Mouse (Mus musculus): ENCODE measurements around the gene Eps8l2. TPM values are rescaled to one million over a fixed set of nuclear protein-coding genes. Genes with fewer than 3 reads are reported as not detected.

Gene Eps8l2
- polyA plus RNA-seq, 1 experiment from 2014 or later: 22.2 TPM

DNA sequence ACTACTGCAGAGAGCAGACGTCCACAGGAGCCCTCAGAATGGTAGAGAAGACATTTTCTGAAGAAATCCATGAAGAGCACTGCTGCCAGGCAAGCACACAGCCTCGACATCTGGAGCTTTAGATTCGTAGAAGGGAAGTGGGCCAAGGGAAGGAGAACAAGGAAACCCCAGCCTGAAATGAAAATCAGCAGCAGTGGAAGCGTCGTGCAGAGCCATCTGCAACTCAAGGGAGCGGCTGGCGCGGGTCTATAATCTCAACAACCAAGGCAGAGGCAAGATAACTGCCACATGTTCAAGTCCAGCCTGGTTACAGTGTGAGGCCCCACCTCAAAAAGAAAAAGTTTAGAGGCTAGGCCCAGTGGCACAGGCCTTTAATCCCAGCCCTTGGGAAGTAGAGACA is 23.6 kb upstream of the Eps8l2 start:
- H3K27me3 ChIP-seq (ENCODE audit: insufficient read depth, low read length): no peaks in the 10 kb centered on the region
- no peak overlapping the region for H3K27ac ChIP-seq (ENCODE audit: low read depth)
- no peak overlapping the region for H3K9ac ChIP-seq (replicated peaks)
- 80% methylated on average over 8 of the region's 8 CpGs for WGBS (ENCODE audit: insufficient replicate concordance)
- no peaks in the 10 kb centered on the region for H3K9me3 ChIP-seq (ENCODE audit: low read length)
- DNase-seq (no peak), ATAC-seq (no peak)
- H3K4me3 ChIP-seq (ENCODE audit: low read depth, low read length): no peak overlapping the region
- no peak for TF ChIP-seq CTCF (IDR thresholded peaks at IDR 0.05; ENCODE audit: low read depth)
- TF ChIP-seq EP300 (IDR thresholded peaks at IDR 0.05; ENCODE audit: low read depth): no peak
- H3K4me1 ChIP-seq (ENCODE audit: insufficient read depth): no peaks in the 10 kb centered on the region
- H3K4me2 ChIP-seq (ENCODE audit: low read depth, low read length): no peak overlapping the region
- H3K36me3 ChIP-seq (replicated peaks; ENCODE audit: insufficient read depth, low read length): peaks cover 66% of the 10 kb centered on the region

DNA sequence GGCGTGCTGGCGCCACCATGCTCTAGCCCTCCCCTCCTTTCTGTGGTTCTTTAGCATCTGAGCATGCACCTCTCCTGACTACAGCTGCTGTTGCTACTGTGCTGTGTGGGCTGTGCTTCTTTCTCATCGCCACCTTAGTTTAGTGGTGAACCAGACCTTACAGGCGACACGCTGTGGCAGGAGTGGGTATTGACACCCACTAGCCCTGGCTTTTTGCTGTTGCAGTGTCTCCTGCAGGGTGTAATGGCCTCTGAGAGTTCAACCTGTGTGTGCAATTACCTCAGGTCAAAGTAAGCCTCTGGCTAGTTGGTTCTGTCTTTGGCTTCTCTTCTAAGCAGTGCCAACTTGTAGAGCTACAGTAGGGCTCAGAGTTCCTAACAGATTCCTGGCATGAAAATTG is 22.7 kb upstream of the Eps8l2 start:
- H3K4me1 ChIP-seq (ENCODE audit: insufficient read depth): no peaks in the 10 kb centered on the region
- 72% methylated on average over 5 of the region's 5 CpGs for WGBS (ENCODE audit: insufficient replicate concordance)
- H3K27ac ChIP-seq (ENCODE audit: low read depth): no peak overlapping the region
- H3K4me2 ChIP-seq (ENCODE audit: low read depth, low read length): no peak overlapping the region
- TF ChIP-seq CTCF (IDR thresholded peaks at IDR 0.05; ENCODE audit: low read depth) (peak; percentile 72), EP300 (IDR thresholded peaks at IDR 0.05; ENCODE audit: low read depth) (no peak)
- peaks cover 61% of the 10 kb centered on the region for H3K36me3 ChIP-seq (replicated peaks; ENCODE audit: insufficient read depth, low read length)
- H3K9me3 ChIP-seq (ENCODE audit: low read length): no peaks in the 10 kb centered on the region
- ATAC-seq (peak; percentile 72), DNase-seq (peak; percentile 54)
- H3K27me3 ChIP-seq (ENCODE audit: insufficient read depth, low read length): no peaks in the 10 kb centered on the region
- H3K9ac ChIP-seq (replicated peaks): no peak overlapping the region
- H3K4me3 ChIP-seq (ENCODE audit: low read depth, low read length): no peak overlapping the region

DNA sequence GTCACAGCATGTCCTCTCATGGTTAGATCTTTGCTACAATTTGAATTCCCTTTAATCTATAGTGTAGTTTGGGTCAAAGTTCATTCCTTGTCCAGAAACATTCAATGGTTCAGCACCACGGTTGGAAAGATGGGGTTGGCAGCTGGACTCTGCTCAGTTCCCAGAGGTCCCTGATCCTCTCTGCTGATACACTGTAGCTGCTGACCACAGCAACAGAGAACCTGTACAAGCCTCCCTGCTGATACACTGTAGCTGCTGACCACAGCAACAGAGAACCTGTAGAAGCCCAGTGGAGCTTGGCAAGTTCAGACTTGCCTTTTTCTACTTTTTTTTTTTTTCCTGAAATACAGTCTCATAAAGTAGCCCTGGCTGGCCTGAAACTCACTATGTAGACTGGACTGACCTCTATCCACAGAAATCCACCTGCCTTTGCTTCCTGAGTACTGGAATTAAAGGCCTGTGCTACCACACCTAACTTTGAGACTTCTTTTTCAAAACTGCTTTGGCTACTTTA is 21.0 kb upstream of the Eps8l2 start:
- Histone ChIP-seq H3K4me1 (ENCODE audit: insufficient read depth) (no peaks in the 10 kb centered on the region), H3K27ac (ENCODE audit: low read depth) (no peak overlapping the region), H3K4me2 (ENCODE audit: low read depth, low read length) (no peak overlapping the region), H3K9ac (replicated peaks) (no peak overlapping the region), H3K36me3 (replicated peaks; ENCODE audit: insufficient read depth, low read length) (peaks cover 64% of the 10 kb centered on the region), H3K4me3 (ENCODE audit: low read depth, low read length) (no peak overlapping the region), H3K27me3 (ENCODE audit: insufficient read depth, low read length) (no peaks in the 10 kb centered on the region), H3K9me3 (ENCODE audit: low read length) (no peaks in the 10 kb centered on the region)
- 58% methylated on average over 1 of the region's 1 CpGs for WGBS (ENCODE audit: insufficient replicate concordance)
- TF ChIP-seq EP300 (IDR thresholded peaks at IDR 0.05; ENCODE audit: low read depth) (no peak), CTCF (IDR thresholded peaks at IDR 0.05; ENCODE audit: low read depth) (no peak)
- DNase-seq (no peak), ATAC-seq (no peak)

DNA sequence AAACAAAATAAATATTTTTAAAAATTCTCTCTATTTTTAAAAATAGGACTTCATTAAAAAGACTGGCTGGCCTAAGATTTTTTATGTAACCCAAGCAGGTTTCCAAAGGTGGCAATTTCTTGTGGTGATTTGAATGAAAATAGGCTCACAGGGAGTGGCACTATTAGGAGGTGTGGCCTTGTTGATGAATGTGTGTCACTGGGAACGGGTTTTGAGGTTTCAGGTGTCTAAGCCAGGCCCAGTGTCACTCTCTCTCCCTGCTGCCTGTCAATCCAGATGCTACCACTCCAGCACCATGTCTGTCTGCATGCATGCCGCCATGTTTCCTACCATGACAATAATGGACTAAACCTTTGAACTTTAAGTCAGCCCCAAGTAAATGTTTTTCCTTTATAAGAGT is 19.2 kb upstream of the Eps8l2 start:
- Histone ChIP-seq H3K4me3 (ENCODE audit: low read depth, low read length) (no peak overlapping the region), H3K27ac (ENCODE audit: low read depth) (no peak overlapping the region), H3K4me2 (ENCODE audit: low read depth, low read length) (no peak overlapping the region), H3K9ac (replicated peaks) (no peak overlapping the region), H3K36me3 (replicated peaks; ENCODE audit: insufficient read depth, low read length) (peaks cover 65% of the 10 kb centered on the region), H3K27me3 (ENCODE audit: insufficient read depth, low read length) (no peaks in the 10 kb centered on the region), H3K4me1 (ENCODE audit: insufficient read depth) (no peaks in the 10 kb centered on the region), H3K9me3 (ENCODE audit: low read length) (no peaks in the 10 kb centered on the region)
- WGBS (ENCODE audit: insufficient replicate concordance): 86% methylated on average over 2 of the region's 2 CpGs
- DNase-seq (no peak), ATAC-seq (no peak)
- no peak for TF ChIP-seq EP300 (IDR thresholded peaks at IDR 0.05; ENCODE audit: low read depth)
- TF ChIP-seq CTCF (IDR thresholded peaks at IDR 0.05; ENCODE audit: low read depth): no peak

DNA sequence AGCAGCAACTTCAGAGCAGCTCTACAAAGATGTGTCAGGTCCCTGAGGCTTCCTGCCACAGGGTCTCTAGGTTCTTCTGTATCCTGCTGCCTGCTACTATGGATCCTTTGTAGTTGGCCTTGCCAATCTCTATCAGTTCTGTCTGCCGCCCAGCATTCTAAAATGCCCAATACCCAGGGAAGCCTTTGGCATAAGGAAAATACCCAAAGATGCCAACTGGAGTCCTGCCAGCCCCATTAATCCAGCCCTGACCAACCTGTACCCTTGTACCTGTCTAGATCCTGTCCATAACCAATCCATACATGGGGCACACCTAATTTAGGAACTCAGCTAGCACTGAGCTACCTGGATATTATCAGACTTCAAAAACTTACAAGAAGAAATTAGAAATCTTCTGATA is 14.0 kb upstream of the Eps8l2 start:
- Histone ChIP-seq H3K27ac (ENCODE audit: low read depth) (no peak overlapping the region), H3K4me2 (ENCODE audit: low read depth, low read length) (no peak overlapping the region), H3K4me1 (ENCODE audit: insufficient read depth) (peaks cover 31% of the 10 kb centered on the region), H3K9ac (replicated peaks) (no peak overlapping the region), H3K9me3 (ENCODE audit: low read length) (no peaks in the 10 kb centered on the region), H3K4me3 (ENCODE audit: low read depth, low read length) (no peak overlapping the region), H3K36me3 (replicated peaks; ENCODE audit: insufficient read depth, low read length) (peaks cover 40% of the 10 kb centered on the region), H3K27me3 (ENCODE audit: insufficient read depth, low read length) (no peaks in the 10 kb centered on the region)
- 80% methylated on average over 1 of the region's 1 CpGs for WGBS (ENCODE audit: insufficient replicate concordance)
- DNase-seq: no peak
- ATAC-seq: no peak
- TF ChIP-seq EP300 (IDR thresholded peaks at IDR 0.05; ENCODE audit: low read depth): no peak
- TF ChIP-seq CTCF (IDR thresholded peaks at IDR 0.05; ENCODE audit: low read depth): no peak

DNA sequence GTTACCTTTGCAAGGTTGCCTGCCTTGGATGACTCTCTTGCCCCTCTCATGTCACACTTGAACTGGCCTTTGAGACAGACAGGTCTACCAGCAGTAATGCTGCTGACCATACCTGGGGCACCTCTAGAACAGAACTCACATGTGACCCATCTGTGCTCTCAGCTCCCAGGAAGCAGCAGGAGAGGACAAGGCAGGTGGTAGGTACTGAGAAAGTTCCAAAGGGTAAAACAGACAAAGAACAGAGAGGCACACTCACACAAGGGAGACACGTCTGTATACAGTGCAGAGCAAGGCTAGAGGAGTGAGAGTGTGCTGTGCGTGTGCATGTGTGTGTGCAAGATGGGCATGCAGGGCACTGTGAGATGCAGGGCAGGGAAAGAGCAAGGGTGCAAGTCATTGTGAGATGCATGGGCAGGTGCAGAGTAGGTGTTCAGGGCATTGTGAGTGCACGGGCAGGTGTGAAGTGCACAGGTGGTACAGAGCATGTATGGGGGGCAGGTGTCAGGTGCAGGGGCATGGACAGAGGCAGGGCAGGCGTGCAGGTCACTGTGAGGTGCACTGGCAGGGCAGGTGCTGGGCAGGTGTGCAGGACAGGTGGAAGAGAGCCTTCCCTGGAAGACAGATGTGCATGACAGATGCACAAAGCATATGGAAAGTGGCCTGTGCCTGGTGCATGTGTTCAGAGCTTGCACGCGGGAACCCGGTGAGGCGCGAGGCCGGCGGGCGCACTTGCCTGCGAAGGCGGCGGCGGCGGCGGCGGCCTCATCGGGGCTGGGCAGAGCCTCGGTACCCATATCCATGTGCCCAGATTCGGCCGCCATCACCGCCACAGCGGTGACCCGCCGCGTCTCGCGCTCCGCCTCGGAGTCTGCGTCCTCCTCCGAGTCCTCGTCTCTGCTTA is 11.9 kb upstream of the Eps8l2 start:
- H3K9ac ChIP-seq (replicated peaks): peak overlapping the region; percentile 92
- peak; percentile 9 for ATAC-seq
- peak overlapping the region; percentile 94 for H3K27ac ChIP-seq (ENCODE audit: low read depth)
- peak overlapping the region; percentile 91 for H3K4me2 ChIP-seq (ENCODE audit: low read depth, low read length)
- peak; percentile 72 for DNase-seq
- peaks cover 34% of the 10 kb centered on the region for H3K4me1 ChIP-seq (ENCODE audit: insufficient read depth)
- peaks cover 24% of the 10 kb centered on the region for H3K36me3 ChIP-seq (replicated peaks; ENCODE audit: insufficient read depth, low read length)
- H3K9me3 ChIP-seq (ENCODE audit: low read length): no peaks in the 10 kb centered on the region
- H3K4me3 ChIP-seq (ENCODE audit: low read depth, low read length): peak overlapping the region; percentile 72
- H3K27me3 ChIP-seq (ENCODE audit: insufficient read depth, low read length): no peaks in the 10 kb centered on the region
- TF ChIP-seq CTCF (IDR thresholded peaks at IDR 0.05; ENCODE audit: low read depth) (no peak), EP300 (IDR thresholded peaks at IDR 0.05; ENCODE audit: low read depth) (no peak)
- whole genome bisulfite sequencing (ENCODE audit: insufficient replicate concordance): 8% methylated on average over 17 of the region's 35 CpGs

All from liver, postnatal 0 days (tissue).